Mouse (Mus musculus): Measurements from ENCODE around the gene Asic3.
A peak's percentile ranks its signal among the peaks of the same experiment; 100 is the strongest.

Gene Asic3

GRCm38 (mm10) chr5:24424004-24424781 is 11.0 kb downstream of the Asic3 start:
- peak in 1 of 2 experiments; percentile 50 for DNase-seq

- peak; percentile 87 to 95 for DNase-seq
These were observed 11.7 kb downstream of the Asic3 start for GRCm38 (mm10) chr5:24424861-24425411.

- DNase-seq = peak; percentile 43 to 68
These were observed 12.3 kb downstream of the Asic3 start for GRCm38 (mm10) chr5:24425421-24426036.

GRCm38 (mm10) chr5:24426037-24426432 is 12.8 kb downstream of the Asic3 start:
- DNase-seq = no peak

GRCm38 (mm10) chr5:24426556-24427284 is 13.5 kb downstream of the Asic3 start:
- DNase-seq = no peak

- no peak for DNase-seq
These were observed 14.1 kb downstream of the Asic3 start for GRCm38 (mm10) chr5:24427285-24427633.

DNA sequence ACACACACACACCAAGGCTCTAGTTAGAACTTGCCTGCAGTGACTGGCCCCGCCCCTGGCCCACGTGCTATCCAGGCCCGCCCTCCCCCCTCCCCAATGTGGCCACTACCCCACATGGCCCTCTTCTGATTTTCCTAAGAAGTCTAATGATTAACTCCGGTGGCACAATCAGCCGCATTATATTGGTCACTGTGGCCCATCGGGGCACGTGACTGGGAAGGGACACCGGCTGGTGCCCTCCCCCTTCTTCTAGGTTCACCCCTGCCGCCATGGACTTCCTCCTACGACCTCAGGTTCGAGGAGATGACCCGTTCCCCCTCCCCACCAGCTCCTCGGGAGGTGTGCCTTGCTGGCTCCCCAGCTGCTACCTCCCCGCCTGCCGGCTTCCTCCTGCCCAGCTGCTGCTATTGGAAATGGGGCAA is 14.8 kb downstream of the Asic3 start:
- DNase-seq = peak; percentile 90 to 91

DNA sequence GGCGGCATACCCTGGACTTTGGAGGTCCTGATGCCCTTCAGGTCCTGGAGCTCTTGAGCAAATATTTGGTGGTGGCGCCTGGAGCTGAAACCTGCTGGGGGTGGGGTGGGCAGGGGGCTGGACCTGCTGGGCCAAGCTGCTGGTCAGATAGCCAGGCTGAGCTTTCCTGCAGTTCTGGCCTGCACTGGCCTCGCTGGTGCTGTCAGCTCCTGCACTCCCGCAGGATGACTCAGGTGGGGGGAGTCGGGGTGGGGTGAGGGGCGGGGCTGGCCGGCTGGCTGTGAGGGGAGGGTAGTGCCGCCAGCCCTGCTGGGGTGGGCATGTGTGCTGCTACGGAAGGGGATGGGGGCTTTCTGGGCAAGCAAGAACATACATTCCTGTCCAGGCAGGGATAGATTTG is 15.4 kb downstream of the Asic3 start:
- DNase-seq = peak in 1 of 2 experiments; percentile 28

- DNase-seq = no peak
These were observed 20.8 kb downstream of the Asic3 start for GRCm38 (mm10) chr5:24433993-24434392.

GRCm38 (mm10) chr5:24441187-24441586 is 28.0 kb downstream of the Asic3 start:
- DNase-seq = no peak

DNA sequence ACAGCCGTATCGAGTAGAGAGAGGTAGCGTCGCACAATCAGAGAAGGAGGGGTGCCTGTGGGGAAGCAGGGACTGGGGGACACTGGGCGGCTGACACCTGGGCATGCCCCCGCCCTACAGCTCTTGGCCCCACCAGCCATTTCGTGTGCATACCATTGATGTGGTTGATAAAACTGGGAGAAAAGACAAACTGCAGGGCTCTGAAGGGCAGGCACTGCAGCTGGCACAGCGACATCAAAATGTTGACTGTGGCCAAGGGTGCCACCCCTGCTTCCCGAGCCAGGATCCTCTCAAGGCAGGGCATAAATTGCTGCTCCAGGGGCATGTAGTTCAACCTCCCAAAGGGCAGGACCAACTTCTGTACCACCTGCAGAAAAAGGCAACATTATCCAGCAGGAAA is 28.8 kb downstream of the Asic3 start:
- DNase-seq = no peak

GRCm38 (mm10) chr5:24443204-24443603 is 30.0 kb downstream of the Asic3 start:
- no peak for DNase-seq

- DNase-seq = no peak
These were observed 30.7 kb downstream of the Asic3 start for GRCm38 (mm10) chr5:24443927-24444326.

- DNase-seq = peak; percentile 94 to 99
These were observed 31.7 kb downstream of the Asic3 start, which contains the start of gene Fastk for GRCm38 (mm10) chr5:24444746-24445427. Fastk (minus strand) TSS chr5:24445287.

DNA sequence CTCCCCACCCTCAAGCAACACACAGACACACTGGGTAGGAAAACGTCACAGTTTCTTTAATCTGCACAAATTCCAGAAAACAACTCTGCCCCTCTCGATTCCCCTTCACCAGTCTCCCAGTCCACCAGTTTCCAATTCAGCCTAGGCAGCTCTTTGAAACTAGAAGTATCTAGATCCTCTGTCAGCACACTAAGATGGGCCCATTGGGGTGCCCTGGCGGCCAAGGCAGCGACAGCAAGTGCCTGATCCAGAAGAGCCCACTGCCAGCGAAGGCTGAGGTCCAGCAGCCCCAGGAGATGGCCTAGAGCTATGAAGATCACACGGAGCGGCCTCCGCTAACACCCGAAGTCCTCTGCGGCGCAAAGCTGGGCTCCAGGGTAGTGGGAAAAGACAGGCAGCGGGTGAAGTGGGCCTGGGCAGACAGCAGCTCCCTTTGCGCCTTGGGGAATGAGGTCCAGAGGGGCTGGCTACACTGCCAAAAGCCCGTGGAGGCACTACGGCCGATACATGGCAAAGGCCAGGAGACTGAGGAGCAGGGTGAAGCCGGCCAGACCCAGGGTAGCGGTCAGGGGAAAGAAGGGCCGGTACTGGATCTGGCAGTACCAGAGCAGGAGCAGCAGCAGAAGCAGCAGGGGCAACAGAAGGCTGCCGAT is 32.4 kb downstream of the Asic3 start:
- DNase-seq = no peak

- DNase-seq = no peak
These were observed 33.4 kb downstream of the Asic3 start for GRCm38 (mm10) chr5:24446630-24447029.

- DNase-seq = peak; percentile 91 to 93
These were observed 34.6 kb downstream of the Asic3 start, which contains the start of gene Tmub1 for GRCm38 (mm10) chr5:24447624-24448298. Tmub1 (minus strand) TSS chr5:24447854.

GRCm38 (mm10) chr5:24451264-24452029 is 38.3 kb downstream of the Asic3 start:
- DNase-seq = peak; percentile 90 to 92

GRCm38 (mm10) chr5:24452030-24452690 is 39.0 kb downstream of the Asic3 start, which contains the start of gene Agap3:
Agap3 (plus strand) TSS chr5:24452177.
- DNase-seq = peak in 1 of 2 experiments; percentile 50

DNA sequence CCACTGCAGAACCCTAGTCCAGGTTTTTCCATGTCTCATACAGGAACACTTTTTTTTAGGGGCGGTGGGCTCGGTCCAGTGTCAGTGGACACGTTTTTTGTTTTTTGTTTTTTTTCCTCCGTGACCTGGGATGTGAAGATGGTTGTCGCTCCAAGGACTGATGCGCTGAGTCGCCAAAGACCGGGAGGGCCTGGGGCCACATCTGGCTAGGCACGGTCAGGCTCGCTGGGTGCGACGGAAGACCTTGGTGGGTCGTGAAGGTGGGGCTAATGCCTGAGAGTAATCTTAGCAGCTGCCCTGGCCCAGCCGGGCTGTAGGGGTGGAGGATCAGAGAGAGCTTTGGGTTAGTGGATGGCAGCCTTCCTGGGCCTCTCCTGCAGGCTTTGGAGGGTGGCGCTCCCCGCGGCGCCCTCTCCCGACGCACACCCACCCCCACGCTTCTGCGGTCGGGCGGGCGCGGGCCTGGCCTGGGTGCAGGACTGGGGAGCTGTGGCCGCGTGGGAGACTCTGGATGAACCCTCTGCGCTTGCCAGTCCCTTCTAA is 39.6 kb downstream of the Asic3 start:
- DNase-seq = peak in 1 of 2 experiments; percentile 34
